Mouse (Mus musculus) kidney, embryonic 15.5 days (tissue): Measurements from ENCODE around the gene B4galt1. TPM values are rescaled to one million over a fixed set of nuclear protein-coding genes. Genes with fewer than 3 reads are reported as not detected.

Source experiments
- ATAC-seq: fragments of 200-750 bp; cut with Nextera tagmentation; replicated peaks from 2 replicates; pipeline ENCODE4 v1.8.0; 2017; ENCODE audit warnings: moderate TSS enrichment; ENCODE audit not compliant: low FRiP score
- H3K27ac ChIP-seq: fragments of 300-500 bp; sonication (generic); 2 replicates; pipeline ENCODE4 v1.5.1; 2015; ENCODE audit warnings: mild to moderate bottlenecking, inconsistent platforms
- H3K27me3 ChIP-seq: fragments of 300-500 bp; sonication (generic); 2 replicates; pipeline ENCODE4 v1.6.1; 2015; ENCODE audit warnings: inconsistent platforms
- H3K36me3 ChIP-seq: fragments of 300-500 bp; sonication (generic); 2 replicates; pipeline ENCODE4 v1.6.1; 2015; ENCODE audit warnings: inconsistent platforms
- H3K4me1 ChIP-seq: fragments of 300-500 bp; sonication (generic); 2 replicates; pipeline ENCODE4 v1.6.1; 2015; ENCODE audit warnings: inconsistent platforms
- H3K4me2 ChIP-seq: fragments of 300-500 bp; sonication (generic); 2 replicates; pipeline ENCODE4 v1.6.1; 2015; ENCODE audit warnings: moderate library complexity, mild to moderate bottlenecking, inconsistent platforms
- H3K4me3 ChIP-seq: fragments of 300-500 bp; sonication (generic); replicated peaks from 2 replicates; pipeline ENCODE4 v1.5.1; 2015; ENCODE audit warnings: mild to moderate bottlenecking, inconsistent platforms
- H3K9ac ChIP-seq: fragments of 300-500 bp; sonication (generic); 2 replicates; pipeline ENCODE4 v1.6.1; 2015; ENCODE audit warnings: mild to moderate bottlenecking, inconsistent platforms
- H3K9me3 ChIP-seq: fragments of 300-500 bp; sonication (generic); replicated peaks from 2 replicates; pipeline ENCODE4 v1.6.1; 2016; ENCODE audit warnings: inconsistent platforms
- WGBS: fragments of 180-500 bp; shearing (Covaris S2); methylation state at CpG from one replicate; pipeline ENCODE4 v1.1.7; 2015; ENCODE audit warnings: mixed read lengths; 5-methylcytosine and 5-hydroxymethylcytosine counted together
- polyA plus RNA-seq: library from polyadenylated mRNA; unstranded; fragments of >200 nt; fragmentation: Nextera tagmentation; extraction: Ambion mirVana; gene quantifications from 2 replicates; pipeline ENCODE4 v1.2.1, GENCODE M21; 2015

Gene B4galt1
- polyA plus RNA-seq, 1 experiment from 2014 or later, result 46.4 TPM

DNA sequence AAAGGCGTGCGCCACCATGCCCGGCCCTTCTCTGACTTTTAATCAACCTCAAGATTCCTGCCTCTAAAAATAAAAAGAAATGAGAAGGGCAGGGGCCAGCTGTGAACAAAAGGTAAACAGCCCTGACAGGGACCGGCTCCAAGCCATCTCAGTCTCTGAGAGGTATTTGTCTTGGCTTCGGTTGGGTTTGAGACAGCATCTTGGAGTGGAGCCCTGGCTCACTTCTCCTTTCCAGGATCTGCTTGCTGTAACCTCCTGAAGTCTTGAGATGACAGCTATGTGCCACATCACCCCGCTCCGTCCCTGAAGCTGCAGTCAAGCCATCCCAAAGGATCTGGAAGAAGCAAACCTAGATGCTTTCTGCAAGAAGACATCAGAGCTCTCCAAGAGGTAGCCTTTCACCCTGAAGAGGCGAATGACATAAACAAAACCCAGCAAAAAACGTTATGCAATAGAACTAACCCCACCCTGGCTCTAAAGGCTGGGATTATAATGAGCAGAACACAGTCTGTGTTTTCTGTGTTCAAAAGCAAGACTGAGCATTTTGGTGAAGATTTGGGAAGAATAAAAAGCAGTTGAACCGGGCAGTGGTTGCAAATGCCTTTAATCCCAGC, 69.1 kb downstream of the B4galt1 start:
- Histone ChIP-seq H3K27ac (no peak overlapping the region), H3K9me3 (no peaks in the 10 kb centered on the region), H3K9ac (no peak overlapping the region), H3K4me3 (no peak overlapping the region), H3K27me3 (no peaks in the 10 kb centered on the region), H3K4me2 (no peak overlapping the region), H3K4me1 (peaks cover 17% of the 10 kb centered on the region), H3K36me3 (no peaks in the 10 kb centered on the region)
- 66% methylated on average over 10 of the region's 10 CpGs for WGBS
- no peak for ATAC-seq

DNA sequence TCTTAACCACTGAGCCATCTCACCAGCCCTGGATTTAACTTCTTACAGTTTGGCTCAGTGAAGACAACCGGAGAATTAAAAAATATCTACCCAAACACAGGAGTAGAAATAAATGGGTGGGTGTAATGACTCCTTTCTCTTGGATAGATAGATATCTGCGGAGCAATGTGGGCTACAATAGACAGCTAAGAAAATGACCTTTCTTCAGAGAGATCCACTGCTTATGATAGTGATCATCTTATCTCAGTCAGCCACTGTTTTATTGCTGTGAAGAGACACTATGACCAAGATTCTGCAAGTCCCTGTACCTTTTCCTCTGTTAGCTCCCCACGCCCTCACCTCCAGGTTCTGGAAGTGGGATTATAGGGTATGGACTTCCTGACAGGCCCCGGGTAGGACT, 70.8 kb downstream of the B4galt1 start:
- no peaks in the 10 kb centered on the region for H3K27me3 ChIP-seq
- H3K4me1 ChIP-seq, result peaks cover 20% of the 10 kb centered on the region
- no peak overlapping the region for H3K9ac ChIP-seq
- H3K36me3 ChIP-seq, result no peaks in the 10 kb centered on the region
- no peaks in the 10 kb centered on the region for H3K9me3 ChIP-seq
- no peak overlapping the region for H3K27ac ChIP-seq
- 92% methylated on average over 4 of the region's 4 CpGs for WGBS
- no peak for ATAC-seq
- no peak overlapping the region for H3K4me3 ChIP-seq
- H3K4me2 ChIP-seq, result no peak overlapping the region

DNA sequence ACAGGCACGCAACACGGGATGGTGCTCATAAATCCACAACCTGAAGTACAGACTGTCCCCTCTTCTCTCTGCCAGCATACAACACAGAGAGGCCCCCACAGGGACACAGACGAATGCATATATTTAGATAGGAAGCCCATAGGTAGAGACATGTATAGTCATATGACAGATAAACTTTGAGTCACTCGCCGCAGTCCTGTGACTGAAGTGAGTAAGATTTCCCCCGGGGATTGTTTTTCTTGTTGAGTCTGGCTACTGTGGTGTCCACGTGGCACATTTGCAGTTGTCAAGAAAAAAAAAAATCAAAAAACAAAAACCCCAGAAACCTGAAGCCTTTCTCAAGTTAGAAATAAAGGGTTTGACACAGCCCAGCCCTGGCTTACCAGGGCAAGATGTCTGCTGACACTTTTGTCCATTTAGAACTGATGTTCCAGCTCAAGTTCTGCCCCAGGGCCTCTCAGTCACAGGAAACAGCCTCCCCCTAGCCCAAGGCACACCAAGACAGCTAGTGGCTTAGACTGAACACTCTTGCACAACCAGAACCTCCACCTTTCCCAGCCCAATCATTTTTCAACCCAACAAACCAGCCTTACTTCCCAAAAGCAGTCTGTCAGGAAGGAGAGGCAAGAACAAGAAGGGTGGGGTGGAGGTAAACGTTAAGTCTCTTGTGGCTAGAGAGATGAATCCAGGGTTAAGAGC, 71.9 kb downstream of the B4galt1 start:
- H3K9me3 ChIP-seq, result no peaks in the 10 kb centered on the region

GRCm38 (mm10) chr4:40781143-40781542, 72.7 kb downstream of the B4galt1 start:
- Histone ChIP-seq H3K4me1 (peaks cover 37% of the 10 kb centered on the region), H3K9me3 (no peaks in the 10 kb centered on the region), H3K36me3 (no peaks in the 10 kb centered on the region), H3K27me3 (no peaks in the 10 kb centered on the region), H3K9ac (no peak overlapping the region), H3K4me2 (0 out of 2 replicates have a peak overlapping the region, but pooled peaks have one; percentile 4), H3K27ac (0 out of 2 replicates have a peak overlapping the region, but pooled peaks have one; percentile 3), H3K4me3 (no peak overlapping the region)
- WGBS, result 11% methylated on average over 3 of the region's 3 CpGs
- no peak for ATAC-seq

More for the DNA sequence above, 71.9 kb downstream of the B4galt1 start:
- no peak for ATAC-seq
- 31% methylated on average over 8 of the region's 8 CpGs for WGBS
- Histone ChIP-seq H3K9ac (no peak overlapping the region), H3K4me2 (no peak overlapping the region), H3K27ac (0 out of 2 replicates have a peak overlapping the region, but pooled peaks have one; percentile 22), H3K4me1 (peaks cover 31% of the 10 kb centered on the region), H3K27me3 (no peaks in the 10 kb centered on the region), H3K4me3 (no peak overlapping the region), H3K36me3 (no peaks in the 10 kb centered on the region)

GRCm38 (mm10) chr4:40778656-40779055, 75.1 kb downstream of the B4galt1 start:
- Histone ChIP-seq H3K27me3 (no peaks in the 10 kb centered on the region), H3K9me3 (no peaks in the 10 kb centered on the region), H3K4me3 (no peak overlapping the region), H3K4me1 (peaks cover 49% of the 10 kb centered on the region), H3K9ac (no peak overlapping the region), H3K27ac (no peak overlapping the region), H3K36me3 (no peaks in the 10 kb centered on the region), H3K4me2 (no peak overlapping the region)
- 82% methylated on average over 6 of the region's 6 CpGs for WGBS
- no peak for ATAC-seq

DNA sequence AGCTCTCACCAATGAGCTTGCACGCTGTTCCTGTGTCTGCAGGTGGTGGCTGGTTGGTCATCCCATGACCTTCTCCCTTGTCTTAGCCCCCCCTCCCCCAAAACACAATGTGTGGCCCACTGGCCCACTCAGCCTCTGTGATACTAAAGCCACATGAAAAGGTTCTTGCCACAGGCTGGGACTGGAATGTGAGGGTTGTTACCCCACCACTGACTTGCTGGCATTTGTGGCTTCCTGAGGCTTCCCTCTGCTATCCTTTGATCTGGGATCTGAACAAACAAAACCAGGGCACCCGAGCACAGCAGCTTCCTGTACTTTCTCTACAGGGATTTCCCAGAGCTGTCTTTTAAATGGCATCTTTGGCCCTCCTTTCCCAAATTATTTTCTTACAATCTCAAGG, 76.7 kb downstream of the B4galt1 start:
- no peak for ATAC-seq
- WGBS, result 15% methylated on average over 2 of the region's 2 CpGs
- no peaks in the 10 kb centered on the region for H3K36me3 ChIP-seq
- peaks cover 51% of the 10 kb centered on the region for H3K4me1 ChIP-seq
- H3K27ac ChIP-seq, result peak overlapping the region; percentile 15; the same call in 1 of the 2 replicates
- no peaks in the 10 kb centered on the region for H3K9me3 ChIP-seq
- no peak overlapping the region for H3K4me3 ChIP-seq
- no peak overlapping the region for H3K9ac ChIP-seq
- no peak overlapping the region for H3K4me2 ChIP-seq
- H3K27me3 ChIP-seq, result no peaks in the 10 kb centered on the region

GRCm38 (mm10) chr4:40776416-40776815, 77.4 kb downstream of the B4galt1 start:
- H3K4me2 ChIP-seq, result no peak overlapping the region
- H3K4me1 ChIP-seq, result peaks cover 44% of the 10 kb centered on the region
- 75% methylated on average over 4 of the region's 4 CpGs for WGBS
- H3K27ac ChIP-seq, result no peak overlapping the region
- no peak for ATAC-seq
- no peak overlapping the region for H3K9ac ChIP-seq
- no peaks in the 10 kb centered on the region for H3K36me3 ChIP-seq
- H3K9me3 ChIP-seq, result no peaks in the 10 kb centered on the region
- no peak overlapping the region for H3K4me3 ChIP-seq
- no peaks in the 10 kb centered on the region for H3K27me3 ChIP-seq

- H3K9ac ChIP-seq, result no peak overlapping the region
These were observed 79.2 kb downstream of the B4galt1 start for GRCm38 (mm10) chr4:40774279-40775259.

DNA sequence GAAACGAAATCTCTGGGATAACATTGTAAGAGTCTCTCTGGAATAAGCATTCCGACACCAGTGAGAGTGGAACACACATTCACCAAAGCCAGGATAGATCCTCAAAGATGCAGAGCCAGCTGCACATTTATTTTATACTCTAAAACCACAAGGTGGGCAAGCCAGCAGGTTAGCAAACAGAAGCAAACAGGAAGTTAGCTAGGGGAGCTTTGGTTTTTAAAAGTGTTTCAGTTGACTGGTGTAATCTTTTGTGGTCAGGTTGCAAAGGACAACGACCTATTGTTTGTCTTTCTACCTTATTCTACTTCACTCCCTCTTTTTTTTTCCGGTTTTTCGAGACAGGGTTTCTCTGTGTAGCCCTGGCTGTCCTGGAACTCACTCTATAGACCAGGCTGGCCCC, 93.9 kb downstream of the B4galt1 start:
- H3K9ac ChIP-seq, result no peak overlapping the region
- ATAC-seq, result no peak

More at GRCm38 (mm10) chr4:40774279-40775259, 79.2 kb downstream of the B4galt1 start:
- H3K4me3 ChIP-seq, result peak overlapping the region; percentile 6
- WGBS, result 19% methylated on average over 12 of the region's 12 CpGs
- H3K36me3 ChIP-seq, result no peaks in the 10 kb centered on the region
- H3K4me1 ChIP-seq, result peaks cover 37% of the 10 kb centered on the region
- H3K27me3 ChIP-seq, result no peaks in the 10 kb centered on the region
- peak; percentile 52 for ATAC-seq
- H3K27ac ChIP-seq, result peak overlapping the region; percentile 61
- H3K4me2 ChIP-seq, result peak overlapping the region; percentile 50
- no peaks in the 10 kb centered on the region for H3K9me3 ChIP-seq

DNA sequence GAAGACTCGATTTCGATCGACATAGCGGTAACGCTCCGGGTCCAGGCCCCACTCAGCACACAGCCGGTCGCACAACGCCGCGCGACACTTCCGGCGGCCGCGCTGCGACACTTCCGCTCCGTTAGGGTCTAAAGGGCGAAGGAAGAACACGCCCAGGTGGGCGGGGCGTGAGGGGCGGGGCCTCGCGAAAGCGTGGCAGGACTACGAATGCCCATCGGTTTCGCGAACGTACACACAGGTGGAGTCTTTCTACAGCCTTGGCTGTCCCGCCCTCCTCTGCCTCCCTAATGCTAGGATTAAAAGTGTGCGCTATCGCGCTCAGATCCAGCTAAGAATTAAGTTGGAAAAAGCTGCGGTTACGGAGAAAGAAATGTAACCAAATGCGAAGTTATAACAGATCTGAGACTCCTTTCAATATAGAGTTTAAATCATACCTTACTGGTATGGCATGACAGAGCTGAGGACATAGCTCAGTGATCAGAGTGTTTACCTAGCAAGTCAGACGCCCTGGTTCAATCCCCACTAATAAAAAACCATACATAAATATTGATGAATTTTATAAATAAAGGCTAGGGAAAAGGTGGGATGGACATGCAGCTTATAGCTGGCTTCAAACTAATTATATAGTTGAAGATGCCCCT, 95.9 kb downstream of the B4galt1 start, which contains the start of gene Smu1:
Gene Smu1, minus strand, starts transcription at position 144 of the 641 bp plus-strand sequence.
- Histone ChIP-seq H3K9me3 (no peaks in the 10 kb centered on the region), H3K4me3 (peak within 1 kb of the TSS; percentile 85), H3K9ac (peak within 1 kb of the TSS; percentile 90), H3K27ac (peak within 1 kb of the TSS; percentile 55), H3K4me2 (peak within 1 kb of the TSS; percentile 79), H3K27me3 (peaks cover 13% of the 10 kb centered on the region; the same call in 1 of the 2 replicates), H3K4me1 (peaks cover 7% of the 10 kb centered on the region; the same call in 1 of the 2 replicates), H3K36me3 (peaks cover 30% of the 10 kb centered on the region)
- ATAC-seq, result peak; percentile 99
- under 1% methylated on average over 40 of the region's 40 CpGs for WGBS

More for the DNA sequence above, 93.9 kb downstream of the B4galt1 start:
- Histone ChIP-seq H3K36me3 (peaks cover 10% of the 10 kb centered on the region), H3K27me3 (peaks cover 13% of the 10 kb centered on the region; the same call in 1 of the 2 replicates), H3K4me1 (peaks cover 7% of the 10 kb centered on the region; the same call in 1 of the 2 replicates), H3K4me2 (no peak overlapping the region), H3K9me3 (no peaks in the 10 kb centered on the region), H3K4me3 (no peak overlapping the region), H3K27ac (no peak overlapping the region)
- WGBS, result 60% methylated on average over 5 of the region's 5 CpGs

DNA sequence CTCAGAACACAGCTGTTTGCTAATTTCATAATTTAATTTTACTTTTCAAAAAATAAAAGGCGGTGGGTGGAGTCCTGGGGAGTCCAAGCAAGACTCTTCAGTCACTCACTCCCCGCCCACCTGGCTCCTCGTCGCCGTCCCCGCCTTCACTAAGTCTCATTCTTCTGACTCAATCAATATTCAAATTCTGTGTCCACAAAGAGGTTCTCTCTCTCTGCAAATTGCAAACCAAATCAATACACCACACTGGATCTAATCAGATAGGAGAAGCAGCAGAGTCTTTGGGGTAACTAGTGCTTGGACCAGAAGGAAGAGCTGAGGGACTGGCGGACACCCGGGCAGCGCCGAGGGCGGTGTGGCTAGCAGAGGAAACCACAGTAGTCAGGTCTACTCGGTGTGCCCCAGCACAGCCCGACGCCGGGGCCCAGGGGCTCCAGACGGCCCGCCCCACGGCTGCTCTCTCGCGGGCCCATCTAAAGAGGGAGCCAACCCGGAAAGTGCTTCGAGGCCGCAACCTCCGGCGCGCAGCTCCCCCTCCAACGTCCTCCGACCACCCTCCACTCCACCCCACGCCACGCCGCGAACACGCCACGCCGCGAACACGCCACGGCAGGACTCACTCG, 96.5 kb downstream of the B4galt1 start:
- WGBS, result under 1% methylated on average over 39 of the region's 39 CpGs
- H3K27me3 ChIP-seq, result peaks cover 13% of the 10 kb centered on the region; the same call in 1 of the 2 replicates
- H3K9ac ChIP-seq, result peak overlapping the region; percentile 90
- ATAC-seq, result peak; percentile 78
- H3K9me3 ChIP-seq, result no peaks in the 10 kb centered on the region
- peaks cover 7% of the 10 kb centered on the region; the same call in 1 of the 2 replicates for H3K4me1 ChIP-seq
- peak overlapping the region; percentile 79 for H3K4me2 ChIP-seq
- H3K36me3 ChIP-seq, result peaks cover 36% of the 10 kb centered on the region
- H3K4me3 ChIP-seq, result peak overlapping the region; percentile 85
- H3K27ac ChIP-seq, result peak overlapping the region; percentile 55
